Mouse (Mus musculus) olfactory bulb, adult 2 months (tissue): ENCODE results near the gene Homer2.

ENCODE experiments used
- CTCF ChIP-seq: fragments of 200-500 bp; IDR thresholded peaks from 2 replicates; pipeline ENCODE4 v1.5.1; 2012; ENCODE audit warnings: low read depth, mild to moderate bottlenecking, low read length, moderate library complexity; ENCODE audit not compliant: insufficient read depth
- POLR2A ChIP-seq: fragments of 200-500 bp; IDR thresholded peaks from 2 replicates; pipeline ENCODE4 v1.6.1; 2012; ENCODE audit warnings: mild to moderate bottlenecking, low read depth, low read length, moderate library complexity; ENCODE audit not compliant: insufficient read depth

- no peak for TF ChIP-seq CTCF
- TF ChIP-seq POLR2A, result no peak
Observed at GRCm38 (mm10) chr7:81731181-81731651, 23.9 kb upstream of the Homer2 start.
